Mouse (Mus musculus) olfactory bulb, adult 2 months (tissue): Measurements from ENCODE around the gene Ddx43.

ENCODE experiments used
- CTCF ChIP-seq: fragments of 200-500 bp; IDR thresholded peaks from 2 replicates; pipeline ENCODE4 v1.5.1; 2012; ENCODE audit warnings: low read depth, mild to moderate bottlenecking, low read length, moderate library complexity; ENCODE audit not compliant: insufficient read depth
- POLR2A ChIP-seq: fragments of 200-500 bp; IDR thresholded peaks from 2 replicates; pipeline ENCODE4 v1.6.1; 2012; ENCODE audit warnings: mild to moderate bottlenecking, low read depth, low read length, moderate library complexity; ENCODE audit not compliant: insufficient read depth

GRCm38 (mm10) chr9:78371441-78371840 lies 24.1 kb upstream of the Ddx43 start:
- TF ChIP-seq CTCF: no peak
- no peak for TF ChIP-seq POLR2A
